Mouse (Mus musculus) retina, postnatal 7 days (tissue): ENCODE results near the gene Larp6.

Source experiments
- DNase-seq: peaks from one replicate; pipeline ENCODE4 v3.0.0-alpha.2; 2012; ENCODE audit warnings: low read depth, low spot score

Gene Larp6

GRCm38 (mm10) chr9:60715271-60715670, 2.5 kb downstream of the Larp6 start:
- DNase-seq = no peak

- no peak for DNase-seq
Measured at GRCm38 (mm10) chr9:60715828-60716227, 3.0 kb downstream of the Larp6 start.

GRCm38 (mm10) chr9:60718284-60718683, 5.5 kb downstream of the Larp6 start:
- peak; percentile 40 for DNase-seq

- DNase-seq = no peak
Measured at GRCm38 (mm10) chr9:60719687-60720086, 6.9 kb downstream of the Larp6 start.

- DNase-seq = no peak
Measured at GRCm38 (mm10) chr9:60724968-60725367, 12.2 kb downstream of the Larp6 start.

- DNase-seq = no peak
Measured at GRCm38 (mm10) chr9:60734321-60734720, 21.5 kb downstream of the Larp6 start.

GRCm38 (mm10) chr9:60739126-60739525, 26.3 kb downstream of the Larp6 start:
- DNase-seq = no peak

- DNase-seq = no peak
Measured at GRCm38 (mm10) chr9:60741436-60741835, 28.6 kb downstream of the Larp6 start.

- DNase-seq = no peak
Measured at GRCm38 (mm10) chr9:60742516-60742915, 29.7 kb downstream of the Larp6 start.

GRCm38 (mm10) chr9:60743180-60743900, 30.6 kb downstream of the Larp6 start:
- no peak for DNase-seq

GRCm38 (mm10) chr9:60744171-60744969, 31.6 kb downstream of the Larp6 start:
- peak; percentile 40 for DNase-seq

- DNase-seq = no peak
Measured at GRCm38 (mm10) chr9:60744971-60745370, 32.2 kb downstream of the Larp6 start.

GRCm38 (mm10) chr9:60746561-60746960, 33.8 kb downstream of the Larp6 start:
- no peak for DNase-seq

GRCm38 (mm10) chr9:60747672-60748071, 34.9 kb downstream of the Larp6 start:
- no peak for DNase-seq

- DNase-seq = no peak
Measured at GRCm38 (mm10) chr9:60748191-60748590, 35.4 kb downstream of the Larp6 start.

GRCm38 (mm10) chr9:60749105-60749504, 36.3 kb downstream of the Larp6 start:
- DNase-seq = no peak

GRCm38 (mm10) chr9:60751098-60751497, 38.3 kb downstream of the Larp6 start:
- DNase-seq = no peak

- DNase-seq = no peak
Measured at GRCm38 (mm10) chr9:60751971-60752370, 39.2 kb downstream of the Larp6 start.

GRCm38 (mm10) chr9:60752636-60753035, 39.8 kb downstream of the Larp6 start:
- no peak for DNase-seq

- peak; percentile 59 for DNase-seq
Measured at GRCm38 (mm10) chr9:60756258-60756657, 43.5 kb downstream of the Larp6 start.

GRCm38 (mm10) chr9:60756866-60757740, 44.3 kb downstream of the Larp6 start:
- no peak for DNase-seq

GRCm38 (mm10) chr9:60757817-60758216, 45.0 kb downstream of the Larp6 start:
- no peak for DNase-seq
